Mouse (Mus musculus) G1E (cell line): ENCODE measurements around the gene Zfand3. TPM values are rescaled to one million over a fixed set of nuclear protein-coding genes. Genes with fewer than 3 reads are reported as not detected.

Source experiments
- ATAC-seq: 2 replicates; pipeline ENCODE4 v1.8.0; 2016; ENCODE audit warnings: mild to moderate bottlenecking; ENCODE audit not compliant: insufficient number of reproducible peaks, poor library complexity, low FRiP score, severe bottlenecking; ENCODE audit errors: extremely low read depth
- DNase-seq: peaks from one replicate; pipeline ENCODE4 v3.0.0; 2012; ENCODE audit warnings: low spot score
- H3K27me3 ChIP-seq: 2 replicates; pipeline ENCODE4 v1.6.1; 2012; ENCODE audit warnings: mild to moderate bottlenecking, low read length, inconsistent platforms; ENCODE audit not compliant: insufficient read depth
- H3K36me3 ChIP-seq: replicated peaks from 2 replicates; pipeline ENCODE3; 2012; ENCODE audit warnings: mild to moderate bottlenecking, inconsistent platforms
- H3K4me1 ChIP-seq: 2 replicates; pipeline ENCODE4 v1.6.1; 2012; ENCODE audit warnings: low read depth, low read length, inconsistent platforms, mixed read lengths; ENCODE audit not compliant: insufficient read depth
- H3K4me3 ChIP-seq: 2 replicates; pipeline ENCODE4 v1.5.1; 2012; ENCODE audit warnings: low read depth, mild to moderate bottlenecking, inconsistent platforms, low read length, moderate library complexity, mixed read lengths
- H3K9me3 ChIP-seq: replicated peaks from 2 replicates; pipeline ENCODE4 v1.6.1; 2012; ENCODE audit warnings: inconsistent platforms
- CTCF ChIP-seq: IDR thresholded peaks from 2 replicates; pipeline ENCODE4 v1.5.1; 2012; ENCODE audit warnings: low read depth, low read length, inconsistent platforms, mixed read lengths
- GATA1 ChIP-seq: IDR thresholded peaks from 2 replicates; pipeline ENCODE4 v1.6.1; 2012; ENCODE audit warnings: borderline replicate concordance, low read length, inconsistent platforms, mixed read lengths
- GATA2 ChIP-seq: IDR thresholded peaks from 2 replicates; pipeline ENCODE4 v1.6.1; 2012; ENCODE audit warnings: low read depth, low read length, inconsistent platforms, borderline replicate concordance
- POLR2AphosphoS5 ChIP-seq: IDR thresholded peaks from 2 replicates; pipeline ENCODE4 v1.6.1; 2012; ENCODE audit warnings: low read depth, low read length, inconsistent platforms; ENCODE audit not compliant: insufficient replicate concordance
- TAL1 ChIP-seq: conservative IDR thresholded peaks from 2 replicates; pipeline ENCODE4 v1.6.1; 2012; ENCODE audit warnings: low read depth, low read length, inconsistent platforms, mixed read lengths
- polyA plus RNA-seq: library from polyadenylated mRNA; stranded (reverse); fragments of >175 nt; gene quantifications from 2 replicates; pipeline ENCODE4 v1.2.3, GENCODE M21; 2012
- total RNA-seq, 2 experiments: library from RNA; stranded (forward) in 1 of 2; stranded (reverse) in 1 of 2; fragments of 200-1000 nt in 1 of 2; fragments of >200 nt in 1 of 2; fragmentation: Nextera tagmentation in 1 of 2; gene quantifications; 2 replicates each; pipeline ENCODE4 v1.2.3; 2014 to 2017

Zfand3 gene
- total and polyA plus RNA-seq, 3 experiments: 17.6 to 93.6 (median 49.2) TPM

- no peaks in the 10 kb centered on the region for H3K4me1 ChIP-seq
- peaks cover 69% of the 10 kb centered on the region for H3K36me3 ChIP-seq
- H3K9me3 ChIP-seq: no peaks in the 10 kb centered on the region
- H3K4me3 ChIP-seq: no peak overlapping the region
- DNase-seq (no peak), ATAC-seq (no peak)
- no peaks in the 10 kb centered on the region; the same call in 1 of the 2 replicates for H3K27me3 ChIP-seq
- TF ChIP-seq GATA1: no peak
- no peak for TF ChIP-seq GATA2
- no peak for TF ChIP-seq POLR2AphosphoS5
- TF ChIP-seq TAL1: no peak
- no peak for TF ChIP-seq CTCF
Observed at GRCm38 (mm10) chr17:30215741-30216140, 211.2 kb downstream of the Zfand3 start.

DNA sequence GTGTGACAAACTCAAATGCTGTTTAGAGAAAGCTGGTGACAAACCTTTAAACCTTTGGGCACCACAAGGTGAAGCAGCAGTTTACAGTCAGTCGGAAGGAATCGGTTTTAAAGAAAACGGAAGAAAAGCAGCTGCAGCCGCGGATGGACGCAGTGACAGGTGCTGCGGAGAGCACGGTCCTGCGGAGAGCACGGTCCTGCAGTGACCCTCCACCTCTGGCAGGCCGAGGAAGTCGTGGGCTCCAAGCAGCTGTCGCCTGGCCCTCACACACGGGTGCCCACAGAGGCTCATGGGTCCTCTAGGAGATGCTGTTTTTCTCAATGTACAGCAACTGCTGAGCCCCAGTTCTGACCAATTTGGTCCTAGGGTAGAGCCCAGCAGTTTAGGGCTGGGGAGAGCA lies 217.1 kb downstream of the Zfand3 start:
- H3K9me3 ChIP-seq: no peaks in the 10 kb centered on the region
- no peaks in the 10 kb centered on the region for H3K4me1 ChIP-seq
- no peak overlapping the region for H3K4me3 ChIP-seq
- ATAC-seq (no peak), DNase-seq (no peak)
- TF ChIP-seq GATA1 (no peak), GATA2 (no peak), CTCF (no peak), TAL1 (no peak), POLR2AphosphoS5 (no peak)
- peaks cover 51% of the 10 kb centered on the region for H3K36me3 ChIP-seq
- no peaks in the 10 kb centered on the region; the same call in 1 of the 2 replicates for H3K27me3 ChIP-seq

GRCm38 (mm10) chr17:30222361-30222760 lies 217.8 kb downstream of the Zfand3 start:
- DNase-seq (no peak), ATAC-seq (no peak)
- no peak for TF ChIP-seq POLR2AphosphoS5
- no peak for TF ChIP-seq TAL1
- TF ChIP-seq GATA1: no peak
- no peak for TF ChIP-seq GATA2
- no peak for TF ChIP-seq CTCF
- Histone ChIP-seq H3K27me3 (no peaks in the 10 kb centered on the region; the same call in 1 of the 2 replicates), H3K9me3 (no peaks in the 10 kb centered on the region), H3K4me3 (no peak overlapping the region), H3K4me1 (no peaks in the 10 kb centered on the region), H3K36me3 (peaks cover 47% of the 10 kb centered on the region)

GRCm38 (mm10) chr17:30222837-30223236 lies 218.3 kb downstream of the Zfand3 start:
- DNase-seq (no peak), ATAC-seq (no peak)
- no peaks in the 10 kb centered on the region for H3K9me3 ChIP-seq
- peaks cover 44% of the 10 kb centered on the region for H3K36me3 ChIP-seq
- H3K27me3 ChIP-seq: no peaks in the 10 kb centered on the region; the same call in 1 of the 2 replicates
- TF ChIP-seq TAL1 (no peak), POLR2AphosphoS5 (no peak), CTCF (no peak), GATA2 (no peak), GATA1 (no peak)
- H3K4me3 ChIP-seq: no peak overlapping the region
- no peaks in the 10 kb centered on the region for H3K4me1 ChIP-seq

DNA sequence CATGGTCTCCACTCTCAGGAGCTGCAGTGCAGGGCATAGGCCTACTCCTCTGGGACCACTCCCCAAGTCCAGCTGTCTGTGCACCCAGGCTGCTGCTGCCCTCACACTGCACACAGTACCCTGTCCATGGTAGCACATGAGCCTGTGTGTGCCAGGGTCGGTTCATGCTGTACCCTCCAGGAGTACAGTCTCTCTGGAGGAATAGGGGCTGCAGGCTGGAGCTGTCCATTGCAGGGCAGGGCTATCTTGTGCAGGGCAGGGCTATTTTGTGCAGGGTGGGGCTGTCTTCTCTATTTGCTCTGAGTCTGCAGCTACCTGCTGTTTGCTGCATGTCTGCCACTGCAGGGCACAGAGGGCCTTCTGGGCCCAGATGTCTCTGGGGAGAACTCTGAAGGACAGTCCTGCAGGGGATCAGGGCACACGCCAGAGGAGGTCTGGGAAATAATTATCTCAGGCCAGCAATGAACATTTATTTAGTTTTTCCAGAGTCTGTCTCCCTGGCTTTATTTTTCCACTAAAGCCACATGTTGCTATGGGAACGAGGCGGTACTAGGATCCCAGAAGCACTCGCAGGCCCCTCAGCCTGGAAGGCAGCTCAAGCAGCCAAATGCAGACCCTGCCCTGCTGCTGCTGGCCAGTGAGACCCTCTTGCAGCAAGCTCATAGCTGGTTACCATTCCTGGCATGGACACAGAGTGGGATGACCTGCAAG lies 220.7 kb downstream of the Zfand3 start:
- peaks cover 40% of the 10 kb centered on the region for H3K36me3 ChIP-seq
- no peaks in the 10 kb centered on the region; the same call in 1 of the 2 replicates for H3K27me3 ChIP-seq
- no peaks in the 10 kb centered on the region for H3K9me3 ChIP-seq
- DNase-seq (no peak), ATAC-seq (no peak)
- no peak overlapping the region for H3K4me3 ChIP-seq
- H3K4me1 ChIP-seq: 0 out of 2 replicates have a peak, but pooled peaks cover 3% of the 10 kb centered on the region
- TF ChIP-seq GATA2 (no peak), CTCF (no peak), POLR2AphosphoS5 (no peak), TAL1 (no peak)

GRCm38 (mm10) chr17:30228439-30229215 lies 224.1 kb downstream of the Zfand3 start:
- Histone ChIP-seq H3K9me3 (no peaks in the 10 kb centered on the region), H3K36me3 (peaks cover 27% of the 10 kb centered on the region), H3K4me3 (no peak overlapping the region), H3K27me3 (no peaks in the 10 kb centered on the region; the same call in 1 of the 2 replicates), H3K4me1 (0 out of 2 replicates have a peak, but pooled peaks cover 3% of the 10 kb centered on the region)
- no peak for ATAC-seq
- no peak for DNase-seq
- TF ChIP-seq CTCF (no peak), TAL1 (no peak), GATA2 (no peak), POLR2AphosphoS5 (no peak), GATA1 (no peak)
